Mouse (Mus musculus) cerebellum, adult 8-10 months (tissue): ENCODE measurements around the gene Ftsj3.
A peak's percentile ranks its signal among the peaks of the same experiment; 100 is the strongest.

ENCODE experiments used
- DNase-seq: peaks from one replicate; pipeline ENCODE4 v3.0.0; 2022

The Ftsj3 gene

GRCm38 (mm10) chr11:106255685-106256451 is at the start of gene Ftsj3, which contains the start of gene Psmc5:
Ftsj3 (minus strand) TSS chr11:106256079.
Psmc5 (plus strand) TSS chr11:106256154.
- peak; percentile 99 for DNase-seq

GRCm38 (mm10) chr11:106305348-106306064 is 49.6 kb upstream of the Ftsj3 start:
- no peak for DNase-seq

- peak; percentile 64 for DNase-seq
These were observed 46.8 kb upstream of the Ftsj3 start for GRCm38 (mm10) chr11:106302634-106303033.

DNA sequence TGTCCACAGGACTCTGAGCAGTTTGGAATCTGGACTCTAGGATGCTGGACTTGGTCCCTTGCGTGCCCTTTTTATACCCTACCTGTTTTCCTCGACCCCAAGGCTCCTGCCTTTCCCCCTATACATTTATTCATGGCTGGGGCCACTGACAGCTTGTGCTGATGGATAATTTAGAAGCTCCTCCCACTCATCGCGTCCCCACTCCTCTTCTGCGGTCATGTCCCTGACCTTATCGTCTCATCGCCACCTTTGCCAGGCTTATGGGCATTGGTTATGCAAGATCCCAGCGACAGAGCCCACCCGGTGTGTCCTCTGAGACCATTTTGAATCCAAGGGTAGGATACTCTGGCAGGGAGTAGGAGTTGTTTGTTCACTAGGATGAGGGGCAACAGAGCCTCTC is 45.9 kb upstream of the Ftsj3 start, which contains the start of gene Gh:
Gene Gh (minus strand): TSS at position 101 of the 400 bp plus-strand sequence.
- DNase-seq: no peak

- DNase-seq: peak; percentile 83
These were observed 36.0 kb upstream of the Ftsj3 start for GRCm38 (mm10) chr11:106291861-106292260.

DNA sequence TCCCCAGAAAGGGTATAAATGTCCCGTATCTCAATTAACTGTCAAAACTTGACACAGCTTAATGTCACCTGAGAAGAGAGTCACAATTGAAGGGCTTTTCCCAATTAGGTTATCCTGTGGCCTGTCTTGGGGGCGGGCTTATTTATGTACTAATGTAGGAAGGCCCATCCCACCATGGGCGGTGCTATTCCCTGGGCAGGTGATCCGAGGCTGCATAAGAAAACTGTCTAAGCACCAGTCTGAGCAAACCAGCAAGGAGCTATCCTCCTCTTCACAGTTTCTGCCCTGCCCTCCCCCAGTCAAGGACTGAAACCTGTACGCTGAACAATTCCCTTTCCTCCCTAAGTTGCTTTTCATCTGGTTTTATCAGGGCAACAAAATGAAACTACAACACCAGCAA is 34.5 kb upstream of the Ftsj3 start:
- DNase-seq: peak; percentile 23

DNA sequence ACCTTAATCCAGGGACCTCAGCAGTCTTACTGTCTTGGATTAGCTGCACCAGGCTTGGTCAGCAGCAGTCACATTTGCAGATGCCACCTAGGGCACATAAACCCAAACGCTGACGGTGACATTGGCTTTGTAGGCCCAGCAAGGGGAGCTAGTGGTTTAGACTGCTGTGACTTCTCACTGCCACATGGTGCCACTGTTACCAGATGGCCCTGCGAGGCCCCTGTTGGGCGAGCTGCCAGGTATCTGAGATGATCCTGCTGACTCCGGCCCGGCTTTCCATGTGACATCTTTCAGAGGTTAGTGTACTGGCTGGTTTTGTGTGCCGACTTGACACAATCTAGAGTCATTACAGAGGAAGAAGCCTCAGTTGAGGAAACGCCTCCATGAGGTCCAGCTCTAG is 33.5 kb upstream of the Ftsj3 start:
- peak; percentile 90 for DNase-seq

DNA sequence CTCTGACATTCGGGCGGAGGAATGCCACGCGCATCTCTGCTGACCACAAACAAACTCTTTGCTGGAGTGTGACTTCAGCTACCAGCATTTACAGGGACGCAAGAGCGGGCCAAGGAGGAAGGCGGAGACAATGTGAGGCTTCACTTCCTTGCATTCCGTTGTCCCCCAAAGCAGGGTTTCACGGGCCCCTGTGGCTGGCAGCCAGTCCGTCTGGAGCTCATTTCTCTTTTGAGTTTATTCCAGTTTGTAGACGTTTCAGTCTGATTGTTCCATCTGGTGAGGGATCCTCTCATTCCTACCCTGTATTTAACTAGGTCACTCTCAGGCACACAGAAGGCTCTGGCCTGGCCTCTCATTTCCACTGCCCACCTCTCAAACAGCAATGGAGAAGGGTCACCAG is 31.1 kb upstream of the Ftsj3 start:
- DNase-seq: peak; percentile 84

- DNase-seq: peak; percentile 51
These were observed 30.3 kb upstream of the Ftsj3 start for GRCm38 (mm10) chr11:106286206-106286605.

DNA sequence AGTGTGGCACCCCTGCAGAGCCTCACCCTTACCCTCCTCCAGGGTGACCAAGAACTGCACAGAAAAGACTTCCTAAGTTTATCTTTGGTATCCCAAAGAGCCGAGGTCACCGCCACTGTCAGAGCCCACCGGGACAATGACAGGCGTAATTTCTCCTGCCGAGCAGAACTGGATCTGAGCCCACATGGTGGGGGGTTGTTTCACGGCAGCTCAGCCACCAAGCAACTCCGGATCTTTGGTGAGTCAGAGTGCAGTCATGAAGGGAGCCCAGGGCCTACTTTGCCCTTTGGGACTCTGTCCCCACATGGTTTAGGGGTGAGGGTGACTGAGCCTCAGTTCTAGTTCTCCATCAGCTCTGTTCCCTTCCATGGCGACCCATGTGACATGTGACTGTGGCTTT is 28.2 kb upstream of the Ftsj3 start:
- DNase-seq: peak; percentile 35

GRCm38 (mm10) chr11:106283371-106283770 is 27.5 kb upstream of the Ftsj3 start:
- DNase-seq: peak; percentile 41

GRCm38 (mm10) chr11:106282452-106282851 is 26.6 kb upstream of the Ftsj3 start:
- DNase-seq: no peak

DNA sequence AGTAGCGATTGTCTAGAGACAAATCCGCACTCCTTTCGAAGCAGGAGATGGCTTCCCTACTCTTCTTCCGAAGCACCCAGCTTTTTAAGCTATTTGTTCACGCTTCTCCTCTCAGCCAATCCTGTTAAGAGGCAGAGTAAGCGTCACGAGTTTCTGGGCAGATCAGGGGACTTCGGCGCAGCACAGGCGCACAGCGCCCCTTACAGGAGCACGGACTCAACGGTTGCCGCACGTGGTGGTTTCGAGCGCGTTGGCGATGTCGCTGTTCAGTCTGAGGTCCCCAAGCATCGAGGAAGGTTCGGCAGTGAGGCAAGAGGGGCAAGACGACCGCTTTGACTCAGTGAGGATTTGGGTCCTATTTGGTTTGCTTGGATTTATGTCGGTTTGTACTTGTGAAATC is 20.6 kb upstream of the Ftsj3 start, which contains the start of gene Tcam1:
Gene Tcam1 (plus strand): TSS at position 219 of the 400 bp plus-strand sequence.
- peak; percentile 96 for DNase-seq

- peak; percentile 35 for DNase-seq
These were observed 19.1 kb upstream of the Ftsj3 start for GRCm38 (mm10) chr11:106274971-106275411.

DNA sequence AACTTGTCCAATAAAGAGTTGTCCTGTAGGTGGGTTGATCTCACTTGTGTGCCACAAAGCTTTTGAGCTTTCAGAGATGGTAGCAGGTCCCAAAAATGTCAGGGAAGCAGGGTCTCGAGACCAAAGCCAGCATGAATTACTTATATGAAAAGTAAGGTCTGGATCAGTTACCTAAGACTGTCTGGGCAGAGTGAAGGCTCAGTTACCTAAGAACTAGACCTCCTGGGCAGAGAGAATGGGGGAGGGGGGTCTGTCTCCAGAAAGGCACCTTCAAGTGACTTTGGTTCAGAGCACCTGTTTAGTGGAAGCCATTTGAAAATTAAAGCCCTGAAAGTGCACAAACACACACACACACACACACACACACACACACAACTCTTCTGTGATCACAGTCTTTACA is 18.5 kb upstream of the Ftsj3 start:
- no peak for DNase-seq

DNA sequence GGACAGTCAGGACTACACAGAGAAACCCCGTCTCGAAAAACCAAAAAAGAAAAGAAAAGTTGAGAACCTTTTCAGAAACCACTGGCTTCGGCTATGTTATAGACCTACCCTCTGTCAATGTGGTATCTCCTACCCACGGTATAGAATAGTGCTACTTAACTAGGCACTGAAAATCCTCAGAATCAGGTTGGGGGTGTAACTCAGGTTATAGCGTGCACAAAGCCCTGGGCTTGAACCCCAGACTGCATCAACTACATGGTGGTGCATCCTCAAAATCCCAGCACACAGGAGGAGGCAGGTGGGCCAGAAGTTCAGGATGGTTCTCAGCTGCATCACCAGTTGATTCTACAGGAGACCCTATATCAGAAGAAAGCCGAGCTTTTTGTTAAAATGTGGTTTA is 17.9 kb upstream of the Ftsj3 start:
- DNase-seq: no peak

- DNase-seq: no peak
These were observed 17.4 kb upstream of the Ftsj3 start for GRCm38 (mm10) chr11:106273311-106273684.

- peak; percentile 98 for DNase-seq
These were observed 16.9 kb upstream of the Ftsj3 start, which contains the start of gene Smarcd2 for GRCm38 (mm10) chr11:106272644-106273310. Smarcd2 (minus strand) TSS chr11:106272972.

- peak; percentile 63 for DNase-seq
These were observed 16.1 kb upstream of the Ftsj3 start for GRCm38 (mm10) chr11:106271794-106272643.

GRCm38 (mm10) chr11:106271131-106271793 is 15.4 kb upstream of the Ftsj3 start:
- peak; percentile 55 for DNase-seq

DNA sequence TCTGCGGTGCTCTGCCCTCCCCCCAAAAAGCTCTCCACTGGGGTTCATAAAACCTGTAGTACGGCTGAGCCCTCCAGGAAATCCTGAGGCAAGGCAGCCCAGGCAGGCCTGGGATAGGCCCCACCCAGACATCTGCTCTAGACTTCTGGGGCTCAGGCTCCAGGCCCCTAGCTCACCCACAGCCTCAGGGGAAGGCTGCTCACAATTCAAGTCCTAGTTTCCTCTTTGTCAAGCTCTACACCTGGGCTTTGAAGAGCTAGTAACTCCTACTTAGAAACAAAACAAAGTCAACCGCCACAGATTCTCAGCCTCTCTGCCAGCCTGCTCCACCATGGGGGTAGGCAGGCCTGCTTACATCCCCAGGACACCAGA is 13.2 kb upstream of the Ftsj3 start:
- peak; percentile 59 for DNase-seq
